Mouse (Mus musculus): Measurements from ENCODE around the gene Il1rapl2. TPM values are rescaled to one million over a fixed set of nuclear protein-coding genes. Genes with fewer than 3 reads are reported as not detected.
"Not testable (repeated sequence)": the region's sequence is repeated elsewhere in the genome, so short reads cannot be mapped to it uniquely, and the experiment has no call there.

Gene Il1rapl2
- total and polyA plus RNA-seq, 2 experiments = not detected

DNA sequence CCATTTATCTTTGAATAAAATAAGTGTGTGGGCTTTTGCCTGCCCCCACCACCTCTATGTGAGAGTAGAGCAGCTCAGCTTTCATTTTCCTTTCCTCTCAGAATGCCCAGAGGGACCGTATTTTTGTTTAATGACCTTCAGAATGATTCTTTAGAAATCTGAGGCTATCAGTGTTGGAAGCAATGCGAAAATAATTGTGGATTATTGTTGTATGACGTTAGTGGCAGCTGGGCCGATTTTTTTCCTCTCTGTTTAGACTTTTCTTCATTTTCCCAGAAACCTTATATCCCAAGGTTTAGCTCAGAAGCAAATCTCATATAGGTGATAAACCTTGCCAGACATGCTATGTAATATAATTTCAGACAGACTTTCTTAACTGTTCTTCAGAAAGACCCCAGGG lies 664.2 kb downstream of the Il1rapl2 start:
- H3K27me3 ChIP-seq (ENCODE audit: control insufficient read depth, insufficient read depth, low read length) = no peaks in the 10 kb centered on the region

DNA sequence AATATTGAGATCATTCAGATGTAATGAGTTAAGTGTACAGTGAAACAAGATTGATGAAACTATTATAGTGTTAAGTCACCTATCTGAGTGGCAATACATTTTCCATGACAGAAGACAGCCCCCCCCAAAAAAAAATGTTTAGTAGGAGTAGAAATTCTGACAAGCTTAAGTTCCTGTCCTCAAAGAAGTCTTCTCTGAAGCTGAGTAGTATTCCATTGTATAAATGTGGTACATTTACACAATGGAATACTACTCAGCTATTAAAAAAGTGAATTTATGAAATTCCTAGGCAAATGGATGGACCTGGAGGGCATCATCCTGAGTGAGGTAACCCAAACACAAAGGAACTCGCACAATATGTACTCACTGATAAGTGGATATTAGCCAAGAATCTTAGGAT lies 778.3 kb downstream of the Il1rapl2 start:
- not testable (repeated sequence) for H3K27me3 ChIP-seq (ENCODE audit: control insufficient read depth, insufficient read depth, low read length); H3K36me3 ChIP-seq (ENCODE audit: control insufficient read depth, insufficient read depth, low read length); H3K4me3 ChIP-seq (ENCODE audit: insufficient read depth, low read depth, low read length); H3K79me2 ChIP-seq (ENCODE audit: control insufficient read depth, insufficient read depth, low read length); H3K9ac ChIP-seq (ENCODE audit: low read depth, low read length); H3K4me1 ChIP-seq (ENCODE audit: control insufficient read depth, insufficient read depth, low read length); H3K27ac ChIP-seq (replicated peaks; ENCODE audit: insufficient read depth, low read depth, low read length); DNase-seq (ENCODE audit: extremely low read depth, low read depth, low spot score)
- 56% methylated on average over 1 of the region's 1 CpGs for WGBS

More for the DNA sequence above, 664.2 kb downstream of the Il1rapl2 start:
- no peaks in the 10 kb centered on the region for H3K79me2 ChIP-seq (ENCODE audit: control insufficient read depth, insufficient read depth, low read length)
- 66% methylated on average over 4 of the region's 4 CpGs for WGBS
- no peak for TF ChIP-seq POLR2A (IDR thresholded peaks at IDR 0.05; ENCODE audit: extremely low read depth, insufficient read depth, low read length)
- no peak for TF ChIP-seq CTCF (IDR thresholded peaks at IDR 0.05; ENCODE audit: low read depth, low read length)
- no peaks in the 10 kb centered on the region for H3K36me3 ChIP-seq (ENCODE audit: control insufficient read depth, insufficient read depth, low read length)
- H3K4me1 ChIP-seq (ENCODE audit: control insufficient read depth, insufficient read depth, low read length) = no peaks in the 10 kb centered on the region
- H3K4me3 ChIP-seq (ENCODE audit: insufficient read depth, low read depth, low read length) = no peak overlapping the region
- H3K27ac ChIP-seq (replicated peaks; ENCODE audit: insufficient read depth, low read depth, low read length) = no peak overlapping the region
- H3K9ac ChIP-seq (ENCODE audit: low read depth, low read length) = no peak overlapping the region
- DNase-seq (ENCODE audit: extremely low read depth, low read depth, low spot score) = no peak

DNA sequence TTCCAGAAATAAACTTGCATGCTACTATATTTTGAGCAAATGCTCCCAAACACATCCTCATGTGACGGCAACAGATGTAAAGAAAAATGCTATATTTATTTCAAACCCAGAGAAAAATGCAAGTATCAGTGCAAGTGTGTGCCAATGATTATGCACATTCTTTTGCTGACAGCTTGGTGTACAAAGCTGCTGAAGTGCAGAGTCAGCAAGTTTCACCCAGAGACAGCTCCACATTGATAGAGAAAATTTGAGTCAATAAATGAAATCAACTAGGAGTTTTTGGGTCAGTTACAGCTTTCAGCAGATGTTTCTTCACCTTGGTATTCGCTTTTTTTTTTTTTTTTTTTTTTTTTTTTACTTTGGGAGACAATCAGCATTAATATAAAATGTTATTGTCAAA lies 863.4 kb downstream of the Il1rapl2 start:
- no peaks in the 10 kb centered on the region for H3K36me3 ChIP-seq (ENCODE audit: control insufficient read depth, insufficient read depth, low read length)
- TF ChIP-seq CTCF (IDR thresholded peaks at IDR 0.05; ENCODE audit: low read depth, low read length) (no peak), POLR2A (IDR thresholded peaks at IDR 0.05; ENCODE audit: extremely low read depth, insufficient read depth, low read length) (no peak)
- no peak for DNase-seq (ENCODE audit: extremely low read depth, low read depth, low spot score)
- no peaks in the 10 kb centered on the region for H3K79me2 ChIP-seq (ENCODE audit: control insufficient read depth, insufficient read depth, low read length)
- no peak overlapping the region for H3K4me3 ChIP-seq (ENCODE audit: insufficient read depth, low read depth, low read length)
- H3K9ac ChIP-seq (ENCODE audit: low read depth, low read length) = no peak overlapping the region
- peaks cover 3% of the 10 kb centered on the region; the same call in 1 of the 2 replicates for H3K4me1 ChIP-seq (ENCODE audit: control insufficient read depth, insufficient read depth, low read length)
- H3K27ac ChIP-seq (replicated peaks; ENCODE audit: insufficient read depth, low read depth, low read length) = no peak overlapping the region
- 64% methylated on average over 2 of the region's 2 CpGs for WGBS
- no peaks in the 10 kb centered on the region for H3K27me3 ChIP-seq (ENCODE audit: control insufficient read depth, insufficient read depth, low read length)

- no peaks in the 10 kb centered on the region for H3K79me2 ChIP-seq (ENCODE audit: control insufficient read depth, insufficient read depth, low read length)
- no peaks in the 10 kb centered on the region for H3K27me3 ChIP-seq (ENCODE audit: control insufficient read depth, insufficient read depth, low read length)
- H3K27ac ChIP-seq (replicated peaks; ENCODE audit: insufficient read depth, low read depth, low read length) = no peak overlapping the region
- 4% methylated on average over 3 of the region's 3 CpGs for WGBS
- peak; percentile 90 for DNase-seq (ENCODE audit: extremely low read depth, low read depth, low spot score)
- no peaks in the 10 kb centered on the region for H3K36me3 ChIP-seq (ENCODE audit: control insufficient read depth, insufficient read depth, low read length)
- H3K4me1 ChIP-seq (ENCODE audit: control insufficient read depth, insufficient read depth, low read length) = peaks cover 3% of the 10 kb centered on the region; the same call in 1 of the 2 replicates
- no peak overlapping the region for H3K4me3 ChIP-seq (ENCODE audit: insufficient read depth, low read depth, low read length)
- no peak overlapping the region for H3K9ac ChIP-seq (ENCODE audit: low read depth, low read length)
- no peak for TF ChIP-seq POLR2A (IDR thresholded peaks at IDR 0.05; ENCODE audit: extremely low read depth, insufficient read depth, low read length)
- TF ChIP-seq CTCF (IDR thresholded peaks at IDR 0.05; ENCODE audit: low read depth, low read length) = no peak
Measured at GRCm38 (mm10) chrX:138437939-138438338, 867.5 kb downstream of the Il1rapl2 start.

- WGBS = 73% methylated on average over 2 of the region's 2 CpGs
- Histone ChIP-seq H3K79me2 (ENCODE audit: control insufficient read depth, insufficient read depth, low read length) (no peaks in the 10 kb centered on the region), H3K27ac (replicated peaks; ENCODE audit: insufficient read depth, low read depth, low read length) (no peak overlapping the region), H3K27me3 (ENCODE audit: control insufficient read depth, insufficient read depth, low read length) (no peaks in the 10 kb centered on the region), H3K4me1 (ENCODE audit: control insufficient read depth, insufficient read depth, low read length) (no peaks in the 10 kb centered on the region), H3K9ac (ENCODE audit: low read depth, low read length) (no peak overlapping the region), H3K4me3 (ENCODE audit: insufficient read depth, low read depth, low read length) (no peak overlapping the region), H3K36me3 (ENCODE audit: control insufficient read depth, insufficient read depth, low read length) (no peaks in the 10 kb centered on the region)
- TF ChIP-seq POLR2A (IDR thresholded peaks at IDR 0.05; ENCODE audit: extremely low read depth, insufficient read depth, low read length) = no peak
- no peak for TF ChIP-seq CTCF (IDR thresholded peaks at IDR 0.05; ENCODE audit: low read depth, low read length)
- no peak for DNase-seq (ENCODE audit: extremely low read depth, low read depth, low spot score)
Measured at GRCm38 (mm10) chrX:138449856-138450255, 879.4 kb downstream of the Il1rapl2 start.

- H3K27ac ChIP-seq (replicated peaks; ENCODE audit: insufficient read depth, low read depth, low read length) = no peak overlapping the region
- H3K9ac ChIP-seq (ENCODE audit: low read depth, low read length) = no peak overlapping the region
- DNase-seq (ENCODE audit: extremely low read depth, low read depth, low spot score) = no peak
- H3K36me3 ChIP-seq (ENCODE audit: control insufficient read depth, insufficient read depth, low read length) = no peaks in the 10 kb centered on the region
- no peaks in the 10 kb centered on the region for H3K4me1 ChIP-seq (ENCODE audit: control insufficient read depth, insufficient read depth, low read length)
- H3K27me3 ChIP-seq (ENCODE audit: control insufficient read depth, insufficient read depth, low read length) = no peaks in the 10 kb centered on the region
- no peak overlapping the region for H3K4me3 ChIP-seq (ENCODE audit: insufficient read depth, low read depth, low read length)
- WGBS = 72% methylated on average over 3 of the region's 3 CpGs
- no peaks in the 10 kb centered on the region for H3K79me2 ChIP-seq (ENCODE audit: control insufficient read depth, insufficient read depth, low read length)
- TF ChIP-seq CTCF (IDR thresholded peaks at IDR 0.05; ENCODE audit: low read depth, low read length) (no peak), POLR2A (IDR thresholded peaks at IDR 0.05; ENCODE audit: extremely low read depth, insufficient read depth, low read length) (no peak)
Measured at GRCm38 (mm10) chrX:138478488-138478887, 908.1 kb downstream of the Il1rapl2 start.

All from liver, adult 2 months (tissue).